Mouse (Mus musculus): ENCODE results near the gene Ugt1a10. TPM values are rescaled to one million over a fixed set of nuclear protein-coding genes. Genes with fewer than 3 reads are reported as not detected.

Ugt1a10 gene
- total RNA-seq, 2 experiments from 2014 or later, result not detected

GRCm38 (mm10) chr1:88225741-88226140, 170.6 kb downstream of the Ugt1a10 start:
- TF ChIP-seq CTCF (IDR thresholded peaks at IDR 0.05), result no peak
- intact Hi-C loops (cut with DNase I), result no loop called here
- H3K27ac ChIP-seq, result no peak overlapping the region
- H3K4me3 ChIP-seq, result no peak overlapping the region
- DNase-seq (ENCODE audit: extremely low spot score in 1 of 2, low spot score in 2 of 2), result no peak

GRCm38 (mm10) chr1:88226670-88227379, 171.6 kb downstream of the Ugt1a10 start, which contains the start of gene Mroh2a:
Gene Mroh2a, plus strand, starts transcription at chr1:88226986.
- TF ChIP-seq CTCF (IDR thresholded peaks at IDR 0.05), result no peak
- H3K4me3 ChIP-seq, result no peak within 1 kb of the TSS
- intact Hi-C loops (cut with DNase I), result no loop called here
- H3K27ac ChIP-seq, result no peak within 1 kb of the TSS
- peak in 1 of 2 experiments; percentile 11 for DNase-seq (ENCODE audit: extremely low spot score in 1 of 2, low spot score in 2 of 2)

- no peak for TF ChIP-seq CTCF (IDR thresholded peaks at IDR 0.05)
- Histone ChIP-seq H3K4me3 (no peak overlapping the region), H3K27ac (no peak overlapping the region)
- peak in 1 of 2 experiments; percentile 7 for DNase-seq (ENCODE audit: extremely low spot score in 1 of 2, low spot score in 2 of 2)
- intact Hi-C loops (cut with DNase I), result no loop called here
These were observed 172.3 kb downstream of the Ugt1a10 start for GRCm38 (mm10) chr1:88227482-88227881.

GRCm38 (mm10) chr1:88228121-88228520, 172.9 kb downstream of the Ugt1a10 start:
- intact Hi-C loops (cut with DNase I), result no loop called here
- H3K27ac ChIP-seq, result no peak overlapping the region
- no peak overlapping the region for H3K4me3 ChIP-seq
- no peak for DNase-seq (ENCODE audit: extremely low spot score in 1 of 2, low spot score in 2 of 2)
- no peak for TF ChIP-seq CTCF (IDR thresholded peaks at IDR 0.05)

GRCm38 (mm10) chr1:88229566-88229965, 174.4 kb downstream of the Ugt1a10 start:
- Histone ChIP-seq H3K4me3 (no peak overlapping the region), H3K27ac (no peak overlapping the region)
- intact Hi-C loops (cut with DNase I), result no loop called here
- TF ChIP-seq CTCF (IDR thresholded peaks at IDR 0.05), result no peak
- no peak for DNase-seq (ENCODE audit: extremely low spot score in 1 of 2, low spot score in 2 of 2)

- H3K27ac ChIP-seq, result no peak overlapping the region
- no peak for TF ChIP-seq CTCF (IDR thresholded peaks at IDR 0.05)
- intact Hi-C loops (cut with DNase I), result no loop called here
- no peak overlapping the region for H3K4me3 ChIP-seq
- no peak for DNase-seq (ENCODE audit: extremely low spot score in 1 of 2, low spot score in 2 of 2)
These were observed 174.8 kb downstream of the Ugt1a10 start for GRCm38 (mm10) chr1:88229986-88230385.

GRCm38 (mm10) chr1:88230421-88230820, 175.2 kb downstream of the Ugt1a10 start:
- no peak for TF ChIP-seq CTCF (IDR thresholded peaks at IDR 0.05)
- intact Hi-C loops (cut with DNase I), result no loop called here
- Histone ChIP-seq H3K4me3 (no peak overlapping the region), H3K27ac (no peak overlapping the region)
- DNase-seq (ENCODE audit: extremely low spot score in 1 of 2, low spot score in 2 of 2), result no peak

- TF ChIP-seq CTCF (IDR thresholded peaks at IDR 0.05), result no peak
- DNase-seq (ENCODE audit: extremely low spot score in 1 of 2, low spot score in 2 of 2), result no peak
- no peak overlapping the region for H3K27ac ChIP-seq
- no peak overlapping the region for H3K4me3 ChIP-seq
- intact Hi-C loops (cut with DNase I), result no loop called here
These were observed 176.0 kb downstream of the Ugt1a10 start for GRCm38 (mm10) chr1:88230981-88231802.

GRCm38 (mm10) chr1:88231803-88232499, 176.8 kb downstream of the Ugt1a10 start:
- no peak for DNase-seq (ENCODE audit: extremely low spot score in 1 of 2, low spot score in 2 of 2)
- Histone ChIP-seq H3K27ac (no peak overlapping the region), H3K4me3 (no peak overlapping the region)
- no peak for TF ChIP-seq CTCF (IDR thresholded peaks at IDR 0.05)
- intact Hi-C loops (cut with DNase I), result no loop called here

- Histone ChIP-seq H3K4me3 (no peak overlapping the region), H3K27ac (no peak overlapping the region)
- TF ChIP-seq CTCF (IDR thresholded peaks at IDR 0.05), result no peak
- no peak for DNase-seq (ENCODE audit: extremely low spot score in 1 of 2, low spot score in 2 of 2)
- intact Hi-C loops (cut with DNase I), result no loop called here
These were observed 177.6 kb downstream of the Ugt1a10 start for GRCm38 (mm10) chr1:88232664-88233380.

GRCm38 (mm10) chr1:88233421-88234247, 178.4 kb downstream of the Ugt1a10 start:
- intact Hi-C loops (cut with DNase I), result no loop called here
- no peak for DNase-seq (ENCODE audit: extremely low spot score in 1 of 2, low spot score in 2 of 2)

More at GRCm38 (mm10) chr1:88233421-88234247, 178.4 kb downstream of the Ugt1a10 start:
- Histone ChIP-seq H3K27ac (no peak overlapping the region), H3K4me3 (no peak overlapping the region)
- no peak for TF ChIP-seq CTCF (IDR thresholded peaks at IDR 0.05)

Measured in left cerebral cortex, adult 2 months (tissue).